Mouse (Mus musculus) brown adipose tissue, adult 24 weeks (tissue): ENCODE data around the gene Ccdc187. TPM values are rescaled to one million over a fixed set of nuclear protein-coding genes. Genes with fewer than 3 reads are reported as not detected.

Experiments used
- H3K27ac ChIP-seq: fragments of 200-500 bp; replicated peaks from 2 replicates; pipeline ENCODE4 v1.5.1; 2012; ENCODE audit warnings: low read depth, mild to moderate bottlenecking, low read length
- H3K4me1 ChIP-seq: fragments of 200-500 bp; 2 replicates; pipeline ENCODE4 v1.6.1; 2012; ENCODE audit warnings: low read length, mixed read lengths; ENCODE audit not compliant: control insufficient read depth, insufficient read depth, insufficient read length
- H3K4me3 ChIP-seq: fragments of 200-500 bp; 2 replicates; pipeline ENCODE4 v1.5.1; 2012; ENCODE audit warnings: low read depth, mild to moderate bottlenecking, low read length, moderate library complexity; ENCODE audit not compliant: insufficient read depth
- polyA plus RNA-seq: library from polyadenylated mRNA; stranded (reverse); fragments of >200 nt; gene quantifications from 2 replicates; pipeline ENCODE4 v1.2.4, GENCODE M21; 2012; ENCODE audit not compliant: missing spikeins, insufficient read depth, insufficient read length

Ccdc187 gene
- polyA plus RNA-seq, 1 experiment: not detected

- no peak overlapping the region for H3K4me3 ChIP-seq
These were observed 64.1 kb downstream of the Ccdc187 start for GRCm38 (mm10) chr2:26230253-26230652.

GRCm38 (mm10) chr2:26227788-26228187, 66.6 kb downstream of the Ccdc187 start:
- Histone ChIP-seq H3K4me1 (no peaks in the 10 kb centered on the region), H3K4me3 (no peak overlapping the region), H3K27ac (no peak overlapping the region)

More at GRCm38 (mm10) chr2:26230253-26230652, 64.1 kb downstream of the Ccdc187 start:
- no peak overlapping the region for H3K27ac ChIP-seq
- no peaks in the 10 kb centered on the region for H3K4me1 ChIP-seq

- H3K4me1 ChIP-seq: no peaks in the 10 kb centered on the region
- no peak overlapping the region for H3K27ac ChIP-seq
These were observed 69.1 kb downstream of the Ccdc187 start for GRCm38 (mm10) chr2:26225242-26225641.

GRCm38 (mm10) chr2:26223961-26224360, 70.4 kb downstream of the Ccdc187 start:
- no peak overlapping the region for H3K4me3 ChIP-seq
- no peaks in the 10 kb centered on the region for H3K4me1 ChIP-seq
- H3K27ac ChIP-seq: no peak overlapping the region

More at GRCm38 (mm10) chr2:26225242-26225641, 69.1 kb downstream of the Ccdc187 start:
- H3K4me3 ChIP-seq: no peak overlapping the region

- no peak overlapping the region for H3K4me3 ChIP-seq
- H3K27ac ChIP-seq: no peak overlapping the region
- H3K4me1 ChIP-seq: no peaks in the 10 kb centered on the region
These were observed 79.8 kb downstream of the Ccdc187 start for GRCm38 (mm10) chr2:26214526-26214925.

GRCm38 (mm10) chr2:26209566-26209965, 84.8 kb downstream of the Ccdc187 start:
- H3K27ac ChIP-seq: no peak overlapping the region
- H3K4me1 ChIP-seq: no peaks in the 10 kb centered on the region
- no peak overlapping the region for H3K4me3 ChIP-seq

- Histone ChIP-seq H3K4me1 (no peaks in the 10 kb centered on the region), H3K27ac (no peak within 1 kb of the TSS), H3K4me3 (no peak within 1 kb of the TSS)
These were observed 86.1 kb downstream of the Ccdc187 start, which contains the start of gene Lhx3 for GRCm38 (mm10) chr2:26208126-26208789. Gene Lhx3, minus strand, starts transcription at chr2:26208289.

GRCm38 (mm10) chr2:26207559-26207958, 86.8 kb downstream of the Ccdc187 start:
- H3K27ac ChIP-seq: no peak overlapping the region

GRCm38 (mm10) chr2:26205761-26206160, 88.6 kb downstream of the Ccdc187 start:
- no peak overlapping the region for H3K27ac ChIP-seq
- no peaks in the 10 kb centered on the region for H3K4me1 ChIP-seq
- no peak overlapping the region for H3K4me3 ChIP-seq

More at GRCm38 (mm10) chr2:26207559-26207958, 86.8 kb downstream of the Ccdc187 start:
- Histone ChIP-seq H3K4me1 (no peaks in the 10 kb centered on the region), H3K4me3 (no peak overlapping the region)

- Histone ChIP-seq H3K4me3 (no peak overlapping the region), H3K27ac (no peak overlapping the region), H3K4me1 (no peaks in the 10 kb centered on the region)
These were observed 89.2 kb downstream of the Ccdc187 start for GRCm38 (mm10) chr2:26205126-26205525.

- Histone ChIP-seq H3K4me1 (no peaks in the 10 kb centered on the region), H3K27ac (no peak overlapping the region), H3K4me3 (no peak overlapping the region)
These were observed 91.4 kb downstream of the Ccdc187 start for GRCm38 (mm10) chr2:26202849-26203475.

GRCm38 (mm10) chr2:26201926-26202848, 92.2 kb downstream of the Ccdc187 start:
- H3K27ac ChIP-seq: no peak overlapping the region
- no peak overlapping the region for H3K4me3 ChIP-seq
- no peaks in the 10 kb centered on the region for H3K4me1 ChIP-seq

GRCm38 (mm10) chr2:26198488-26198887, 95.9 kb downstream of the Ccdc187 start:
- no peaks in the 10 kb centered on the region for H3K4me1 ChIP-seq
- H3K4me3 ChIP-seq: no peak overlapping the region
- no peak overlapping the region for H3K27ac ChIP-seq

- Histone ChIP-seq H3K4me3 (no peak overlapping the region), H3K4me1 (no peaks in the 10 kb centered on the region), H3K27ac (no peak overlapping the region)
These were observed 99.6 kb downstream of the Ccdc187 start for GRCm38 (mm10) chr2:26194552-26195339.
